Mouse (Mus musculus) megakaryocyte, embryonic 14.5 days (primary cell): Measurements from ENCODE around the gene Il20rb.

ENCODE experiments used
- FLI1 ChIP-seq: IDR thresholded peaks from 2 replicates; pipeline ENCODE4 v1.6.1; 2012; ENCODE audit warnings: low read length, inconsistent platforms, mixed read lengths
- GATA1 ChIP-seq: IDR thresholded peaks from 3 replicates; pipeline ENCODE4 v1.6.1; 2012; ENCODE audit warnings: mixed read lengths, low read length, inconsistent platforms, borderline replicate concordance

DNA sequence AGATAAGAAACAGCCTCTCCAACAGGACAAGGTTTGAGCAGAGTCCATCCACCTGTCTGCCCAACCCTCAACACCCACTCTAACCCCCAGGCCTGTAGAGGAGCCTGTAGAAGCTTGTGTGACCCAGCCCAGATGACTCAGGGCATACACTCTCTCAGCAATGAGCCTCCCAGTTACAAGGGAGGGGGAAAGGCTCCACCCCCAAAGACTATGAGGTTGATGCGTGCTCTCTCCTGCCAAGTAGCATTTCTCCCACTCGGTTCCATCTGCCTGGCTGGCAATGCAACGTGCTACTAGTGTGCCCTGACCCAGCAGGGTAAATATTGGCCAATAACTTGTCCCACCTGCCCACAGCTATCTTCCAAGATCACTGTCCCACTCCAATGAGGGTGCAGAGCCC, 19.8 kb downstream of the Il20rb start:
- TF ChIP-seq GATA1, result no peak
- TF ChIP-seq FLI1, result no peak
